Mouse (Mus musculus) gastrocnemius, postnatal 14 days (tissue): ENCODE results near the gene Anxa4. TPM values are rescaled to one million over a fixed set of nuclear protein-coding genes. Genes with fewer than 3 reads are reported as not detected.

Experiments used
- DNase-seq: peaks from one replicate; pipeline ENCODE4 v3.0.0; 2021; ENCODE audit warnings: mixed read lengths
- intact Hi-C: fragments of 180-260 bp; cut with DNase I; formaldehyde crosslinking; loops from one replicate; pipeline ENCODE4 v1.15.1; 2025; ENCODE audit warnings: low total_unique reads
- long read RNA-seq, 2 experiments: library from polyadenylated mRNA; stranded (forward); transcript quantifications; one replicate each; pipeline ENCODE4 v2.0.0; 2021
- total RNA-seq, 2 experiments: library from RNA; stranded (reverse); gene quantifications; 2 replicates each; pipeline ENCODE4 v1.2.3; 2021

The Anxa4 gene
- total RNA-seq, result 10 to 100 TPM; 20.4 to 23.1 TPM
- long read RNA-seq, experiment 1, transcript Anxa4-201 (13 exons, 2,002 nt), result major isoform, 36 of 37 reads
- long read RNA-seq, experiment 1, partial matches to known transcripts, result 0 of 37 reads
- long read RNA-seq, experiment 1, other reads (novel, unspliced or antisense), result 1 of 37 reads
- long read RNA-seq, experiment 2, transcript Anxa4-201 (13 exons, 2,002 nt), result major isoform, 28 of 34 reads
- long read RNA-seq, experiment 2, partial matches to known transcripts, result 1 of 34 reads
- long read RNA-seq, experiment 2, other reads (novel, unspliced or antisense), result 5 of 34 reads

DNA sequence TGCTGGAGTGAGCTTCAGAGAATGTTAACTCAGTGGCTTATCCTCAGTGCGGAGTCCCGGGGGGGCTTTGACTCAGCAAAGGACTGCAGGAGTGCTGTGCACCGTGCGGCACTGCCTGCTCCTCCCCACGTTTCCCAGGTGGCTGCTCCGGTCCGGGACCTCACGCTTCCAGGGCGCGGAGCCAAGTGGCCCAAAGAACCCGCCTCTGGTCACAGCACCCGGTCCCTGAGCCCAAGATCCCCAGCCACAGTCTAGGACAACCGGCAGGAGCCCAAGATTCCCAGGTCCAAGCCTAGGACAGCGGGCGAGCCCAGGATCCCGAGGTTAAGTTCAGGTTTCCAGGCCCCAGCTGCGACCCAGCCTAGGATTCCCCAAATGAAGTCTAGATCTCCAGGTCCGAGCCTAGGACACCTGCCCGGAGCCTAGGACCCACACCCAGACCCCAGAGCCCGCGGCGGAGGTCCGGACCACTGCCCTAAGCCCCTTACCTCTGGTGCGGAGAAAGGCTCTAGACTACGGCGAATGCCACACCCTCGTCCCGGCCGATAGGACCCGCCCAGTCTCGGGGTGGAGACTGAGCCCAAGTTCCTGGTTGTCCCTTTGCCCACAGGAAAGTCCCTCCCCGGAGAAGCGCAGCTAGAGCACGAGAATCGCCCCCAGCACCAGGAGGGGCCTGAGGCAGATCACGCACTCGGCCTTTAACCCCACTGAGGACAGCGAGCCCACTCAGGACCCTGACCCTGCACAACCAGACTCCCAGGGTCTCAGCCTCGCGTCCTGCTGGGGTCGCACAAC lies at the start of gene Anxa4:
Anxa4 (minus strand) TSS at position 564 of the 795 bp plus-strand sequence.
- peak; percentile 86 for DNase-seq
- intact Hi-C loops, result no loop called here

DNA sequence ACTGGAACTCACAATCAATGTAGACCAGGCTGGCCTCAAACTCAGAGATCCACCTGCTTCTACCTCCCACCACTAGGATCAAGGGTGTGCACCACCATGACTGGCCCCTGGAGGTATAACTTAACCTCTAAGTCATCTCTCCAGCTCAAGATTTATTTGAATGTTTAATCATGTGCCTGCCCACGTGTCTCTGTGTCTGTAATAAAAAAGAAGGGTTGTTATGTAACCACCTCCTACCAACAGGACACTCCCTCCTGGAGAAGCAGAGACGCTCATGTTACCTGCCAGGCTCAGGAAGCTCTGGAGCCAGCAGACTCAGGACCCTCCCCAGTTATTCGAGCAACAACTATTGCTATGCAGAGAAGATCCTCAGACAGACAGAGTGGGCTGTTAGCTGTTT lies 48.6 kb upstream of the Anxa4 start:
- no peak for DNase-seq
- intact Hi-C loops, result no loop called here

DNA sequence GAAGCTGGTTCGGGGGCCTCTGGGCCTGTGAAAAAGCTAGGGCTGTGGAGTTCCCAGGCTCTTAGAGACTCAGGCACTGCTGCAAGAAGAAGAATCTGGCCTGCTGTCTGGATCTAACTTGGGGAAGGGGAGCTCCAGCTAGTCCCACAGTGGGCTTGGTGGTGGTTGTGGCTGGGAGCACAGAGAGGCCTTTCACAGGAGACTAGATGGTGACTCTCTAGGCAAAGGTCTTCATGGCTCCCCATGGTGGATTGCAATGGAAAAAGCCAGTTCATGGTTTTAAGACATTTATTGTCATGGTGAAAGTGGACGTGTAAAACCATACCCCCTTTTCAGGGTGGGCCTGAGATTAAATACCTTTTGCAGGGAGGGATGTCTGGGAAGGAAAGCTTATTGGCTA lies 45.7 kb upstream of the Anxa4 start:
- intact Hi-C loops, result no loop called here
- DNase-seq, result no peak

DNA sequence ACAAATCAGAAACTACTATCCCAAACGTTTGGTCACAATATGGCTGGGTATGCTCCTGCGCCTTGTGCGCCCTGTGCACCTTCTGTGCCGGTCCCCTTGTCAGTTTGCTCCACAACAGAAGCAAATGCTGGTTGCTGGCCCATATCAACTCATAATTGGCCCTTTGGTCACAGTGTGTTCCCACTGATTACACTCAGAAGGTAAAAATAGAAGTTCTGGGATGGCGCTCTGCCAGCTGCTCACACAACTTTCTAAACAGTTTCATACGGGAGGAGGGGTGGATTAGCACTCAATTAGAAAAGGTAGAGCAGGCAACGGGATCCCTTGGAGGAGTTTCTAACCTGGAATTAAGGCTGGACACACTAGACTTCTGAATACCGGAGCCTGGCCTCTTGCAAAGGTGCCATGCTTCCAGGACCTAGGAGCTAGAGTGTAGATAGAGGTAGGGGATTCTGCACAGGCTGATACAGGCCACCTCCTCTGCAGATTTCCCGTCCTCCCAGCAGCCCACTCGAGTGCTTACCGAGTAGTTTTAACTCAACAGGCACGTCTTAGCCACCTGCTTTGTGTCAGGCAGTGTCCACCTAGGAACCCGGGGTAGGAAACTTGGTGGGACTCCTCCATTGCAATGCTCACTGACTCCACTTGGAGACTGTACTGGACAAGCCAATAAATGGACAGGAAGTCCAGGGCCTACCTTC lies 39.6 kb upstream of the Anxa4 start:
- intact Hi-C loops, result no loop called here
- DNase-seq, result peak; percentile 62

DNA sequence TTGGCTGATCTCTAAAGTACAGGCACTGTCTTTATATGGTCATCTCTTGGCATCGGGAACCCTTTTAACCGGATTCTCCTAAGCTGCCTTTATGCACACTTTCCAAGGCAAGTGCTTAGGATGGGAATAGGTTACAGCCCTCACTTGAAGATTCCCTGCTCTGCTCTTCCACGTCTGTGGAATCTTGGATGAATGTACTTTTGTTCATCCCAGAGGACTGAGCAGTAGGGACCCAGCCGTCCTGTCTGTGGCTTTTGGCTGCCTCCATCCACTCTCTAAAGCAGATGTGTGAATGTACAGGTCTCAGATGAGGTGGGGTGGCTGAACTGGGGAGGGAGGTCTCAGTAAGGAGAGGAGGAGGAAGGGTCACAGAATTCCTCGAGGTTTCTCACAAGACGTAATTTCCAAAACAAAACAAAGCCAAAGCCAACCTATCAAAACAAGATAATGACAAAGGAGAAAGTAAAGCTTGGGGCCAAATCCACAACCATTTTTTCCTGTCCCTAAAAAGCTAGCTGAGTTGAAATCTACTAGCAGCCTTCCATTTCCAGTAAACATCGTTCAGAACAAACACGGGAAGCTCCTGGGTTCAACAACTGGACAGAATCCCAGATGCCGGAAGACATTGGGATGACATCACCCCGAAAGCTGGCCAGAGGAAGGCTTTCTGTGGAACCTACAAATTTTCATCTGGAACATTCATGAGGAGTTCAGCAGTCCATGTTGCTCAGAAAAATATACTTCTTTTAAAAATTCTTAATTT lies 37.5 kb upstream of the Anxa4 start:
- DNase-seq, result peak; percentile 31
- intact Hi-C loops, result no loop called here

DNA sequence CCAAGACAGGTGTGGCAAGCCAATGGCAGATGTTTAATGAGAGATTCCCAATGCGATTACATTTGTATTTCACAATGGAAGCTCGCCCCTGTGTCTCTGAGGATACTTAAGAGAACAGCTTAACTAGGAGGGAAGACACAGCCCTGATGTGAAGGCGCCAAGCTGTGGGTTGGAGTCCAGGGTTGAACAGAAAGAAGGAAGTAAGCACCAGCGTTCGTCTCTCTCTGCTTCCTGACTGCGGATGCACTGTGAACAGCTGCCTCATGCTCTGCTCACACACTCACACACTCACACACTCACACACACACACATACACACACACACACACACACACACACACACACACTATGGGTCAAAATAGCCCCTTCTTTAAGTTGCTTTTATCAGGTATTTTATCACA lies 36.4 kb upstream of the Anxa4 start:
- no peak for DNase-seq

DNA sequence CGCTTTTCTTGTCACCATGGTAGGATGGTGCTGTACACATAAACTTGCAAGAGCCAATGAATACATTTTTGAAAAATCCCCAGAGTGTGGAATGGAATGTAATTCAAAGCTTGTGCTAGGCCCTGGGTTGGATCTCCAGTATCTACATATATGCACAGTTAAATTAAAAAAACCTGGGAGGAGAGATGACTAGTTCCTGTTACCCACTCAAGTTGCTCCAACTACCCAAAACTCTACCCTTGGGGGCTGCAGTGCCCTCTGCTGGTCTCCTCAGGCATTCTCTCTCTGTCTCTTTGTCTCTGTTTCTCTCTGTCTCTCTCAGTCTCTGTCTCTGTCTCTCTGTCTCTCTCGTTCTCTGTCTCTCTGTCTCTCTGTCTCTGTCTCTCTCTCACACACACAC lies 34.0 kb upstream of the Anxa4 start:
- no peak for DNase-seq
- intact Hi-C loops, result no loop called here

More for the DNA sequence above, 36.4 kb upstream of the Anxa4 start:
- intact Hi-C loops, result no loop called here

DNA sequence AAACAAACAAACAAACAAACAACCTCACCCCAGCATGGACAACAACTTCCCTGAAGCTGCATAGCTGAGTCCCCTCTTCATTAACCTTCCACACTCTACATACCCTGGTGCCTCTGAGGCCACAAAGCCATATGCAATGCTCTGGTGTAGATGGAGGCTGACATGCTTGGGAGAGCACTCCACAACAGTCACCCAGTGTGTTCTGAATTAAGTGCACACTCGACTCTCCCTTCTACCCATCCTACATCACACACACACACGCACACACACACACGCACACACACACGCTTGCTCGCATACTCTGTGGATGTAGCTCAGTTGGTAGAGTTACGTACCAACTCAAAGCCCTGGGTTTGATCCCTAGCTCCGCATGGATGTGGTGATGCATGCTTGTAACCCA lies 31.0 kb upstream of the Anxa4 start:
- DNase-seq, result no peak
- intact Hi-C loops, result no loop called here

DNA sequence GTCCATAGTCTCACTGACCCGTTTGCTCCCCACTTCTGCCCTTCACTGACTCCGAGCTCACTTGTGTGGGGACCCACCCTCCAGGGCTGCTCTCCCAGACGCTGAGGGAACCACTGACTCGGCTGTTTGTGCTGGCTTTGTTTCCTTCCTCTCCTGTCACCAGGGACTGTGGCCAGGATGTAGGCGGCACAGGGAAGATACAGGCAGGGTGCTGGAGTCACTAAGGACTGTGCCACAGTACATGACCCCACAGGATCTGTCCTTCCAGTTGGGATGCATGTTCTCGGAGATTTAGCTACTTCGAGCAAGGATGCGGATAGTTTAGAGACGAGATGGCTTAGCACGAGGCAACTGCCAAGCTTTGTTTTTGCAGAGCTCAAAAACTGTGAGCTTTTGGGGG lies 30.4 kb upstream of the Anxa4 start:
- intact Hi-C loops, result no loop called here
- DNase-seq, result peak; percentile 40

DNA sequence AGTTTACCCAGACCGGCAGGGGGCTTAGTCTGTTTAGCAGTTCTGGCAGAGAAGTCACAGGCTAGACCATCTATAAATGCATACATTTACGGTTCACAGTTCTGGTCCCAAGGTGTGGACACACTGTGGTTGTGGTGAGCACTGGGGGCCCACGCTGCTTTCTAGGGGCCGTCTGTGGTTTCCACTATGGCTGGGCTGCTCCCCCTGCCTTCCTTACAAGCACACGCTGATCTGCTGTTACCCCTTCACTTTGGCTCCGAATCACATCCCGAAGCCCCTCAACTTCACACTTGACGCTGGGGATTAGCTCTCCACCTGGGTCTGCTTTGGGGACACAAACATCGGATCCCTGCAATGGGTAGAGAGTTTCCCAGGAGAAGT lies 29.7 kb upstream of the Anxa4 start:
- intact Hi-C loops, result no loop called here
- no peak for DNase-seq

DNA sequence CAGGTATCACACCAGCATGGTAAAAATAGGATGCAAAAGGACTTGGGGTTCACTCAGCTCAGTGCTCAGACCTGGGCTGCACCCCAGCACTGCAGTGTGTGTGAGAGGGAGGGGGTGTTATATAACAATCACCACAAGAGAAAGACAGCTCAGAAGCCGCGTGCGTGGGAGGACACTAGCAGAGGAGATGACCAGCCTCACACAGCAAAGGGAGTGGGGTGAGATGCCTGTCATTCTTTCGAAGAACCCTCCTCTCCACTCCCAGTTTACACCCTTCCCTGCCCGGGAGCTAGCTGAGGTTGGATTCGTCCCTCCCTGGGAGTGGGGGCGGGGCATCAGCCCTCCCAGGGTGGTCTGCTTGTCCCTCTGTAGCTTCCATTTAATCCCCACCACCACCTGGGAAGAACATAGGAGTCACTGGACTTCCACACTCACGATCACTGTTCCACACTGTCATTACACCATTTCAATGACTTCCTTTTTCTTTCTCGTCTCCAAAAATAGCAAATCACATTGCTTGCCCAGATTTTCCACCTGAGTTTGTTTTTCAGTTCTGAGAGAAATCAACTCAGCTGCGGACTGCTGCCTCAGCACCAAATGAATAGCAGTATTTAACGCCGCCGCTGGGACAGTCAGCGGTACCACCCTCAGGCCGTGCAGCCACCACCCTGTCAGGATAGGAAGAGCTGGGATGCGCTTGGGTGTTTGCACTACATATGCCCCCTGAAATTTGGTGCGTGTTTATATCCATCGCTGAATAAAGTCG lies 29.1 kb upstream of the Anxa4 start:
- DNase-seq, result peak; percentile 31
- intact Hi-C loops, result no loop called here

DNA sequence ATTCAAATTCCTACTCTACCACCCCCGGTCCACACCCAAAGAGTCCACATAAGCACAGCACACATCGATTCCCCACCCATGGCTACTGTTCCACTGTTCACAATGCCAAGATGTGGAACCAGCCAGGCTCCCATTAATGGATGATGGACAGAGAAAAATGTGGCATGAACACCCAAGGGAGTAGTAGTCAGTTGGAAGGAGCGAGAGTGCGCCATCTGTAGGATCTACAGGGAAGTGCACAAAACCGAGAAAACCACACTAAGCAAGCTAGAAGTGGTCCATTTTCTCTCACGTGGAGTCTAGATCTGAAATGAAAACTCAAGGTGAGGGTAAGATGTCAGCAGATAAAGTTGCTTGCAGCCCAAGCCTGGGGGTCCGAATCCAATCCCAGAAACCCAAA lies 27.3 kb upstream of the Anxa4 start:
- DNase-seq, result no peak
- intact Hi-C loops, result no loop called here

DNA sequence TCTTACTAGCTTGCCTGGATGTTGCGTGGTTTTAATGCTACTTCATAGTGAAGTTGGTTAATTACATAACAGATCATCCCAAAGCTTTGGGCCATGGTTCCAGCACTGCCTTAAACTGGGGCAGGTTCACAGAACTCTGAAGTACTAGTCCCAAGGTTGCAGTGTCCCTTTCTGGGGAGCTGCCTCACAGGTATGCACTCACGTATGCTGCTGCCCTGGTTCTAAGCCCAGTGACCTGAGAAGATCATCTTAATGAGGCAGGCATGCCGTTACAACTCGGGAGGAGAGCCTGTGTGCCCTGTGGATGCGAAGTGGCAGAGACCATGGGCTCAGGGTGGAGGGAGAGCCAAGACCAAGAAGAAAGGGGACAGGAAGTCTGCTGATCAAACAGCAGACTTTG lies 26.5 kb upstream of the Anxa4 start:
- no peak for DNase-seq
- intact Hi-C loops, result no loop called here

DNA sequence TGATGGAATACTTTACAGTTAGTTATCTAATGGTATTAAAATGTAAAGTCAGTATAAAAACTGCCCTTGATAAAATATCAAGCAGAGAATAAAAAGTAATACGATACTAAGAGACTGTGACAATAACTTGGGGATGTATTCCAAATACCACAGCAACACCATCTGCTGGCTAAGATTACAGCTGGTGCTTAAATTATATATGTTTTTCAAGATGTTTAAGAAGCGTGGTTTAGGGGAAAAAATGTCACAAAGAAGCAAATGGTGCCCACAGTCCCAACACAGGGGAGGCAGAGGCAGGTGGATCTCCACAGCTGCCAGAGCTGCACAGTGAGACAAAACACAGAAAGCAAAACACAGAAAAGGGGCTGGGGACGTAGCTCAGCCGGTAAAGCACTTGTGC lies 25.5 kb upstream of the Anxa4 start:
- intact Hi-C loops, result no loop called here

DNA sequence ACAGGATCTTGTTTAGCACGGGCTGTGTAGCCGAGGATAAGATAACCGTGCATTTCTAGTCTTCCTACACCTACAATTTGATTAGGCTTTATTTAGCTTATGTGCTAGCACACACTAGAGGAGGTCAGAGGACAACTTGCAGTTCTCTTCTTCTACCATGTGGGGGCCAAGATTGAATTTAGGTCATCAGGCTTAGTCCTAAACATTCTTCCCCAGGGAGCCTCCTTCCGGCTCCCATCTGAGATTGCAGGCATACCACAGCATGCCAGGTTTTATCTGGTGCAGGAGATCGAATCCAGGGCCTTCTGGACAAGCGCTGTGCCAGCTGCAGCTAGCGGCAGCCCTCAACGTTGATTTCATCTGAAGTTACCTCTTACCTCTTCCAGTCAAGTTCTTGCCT lies 23.2 kb upstream of the Anxa4 start:
- intact Hi-C loops, result no loop called here
- DNase-seq, result no peak

More for the DNA sequence above, 25.5 kb upstream of the Anxa4 start:
- DNase-seq, result no peak

DNA sequence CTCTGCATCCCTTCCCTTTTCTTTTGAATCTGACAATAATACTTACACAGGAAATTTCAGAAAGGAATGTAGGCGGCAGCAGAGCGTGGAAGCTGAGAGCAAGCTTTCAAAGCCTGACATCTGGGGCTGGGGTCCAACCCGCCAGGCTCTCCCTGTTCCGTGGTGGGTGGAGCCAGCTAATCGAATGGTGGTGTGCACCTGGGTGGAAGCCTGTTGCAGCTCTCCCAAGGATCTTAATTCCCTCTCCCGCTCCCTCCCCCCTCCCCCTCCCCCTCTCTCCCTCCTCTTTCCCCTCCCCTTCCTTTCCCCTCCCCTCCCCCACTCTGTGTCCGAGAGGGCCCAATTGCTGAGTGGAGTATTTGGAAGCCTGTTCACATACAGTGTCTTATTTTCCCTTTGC lies 22.1 kb upstream of the Anxa4 start:
- DNase-seq, result no peak

DNA sequence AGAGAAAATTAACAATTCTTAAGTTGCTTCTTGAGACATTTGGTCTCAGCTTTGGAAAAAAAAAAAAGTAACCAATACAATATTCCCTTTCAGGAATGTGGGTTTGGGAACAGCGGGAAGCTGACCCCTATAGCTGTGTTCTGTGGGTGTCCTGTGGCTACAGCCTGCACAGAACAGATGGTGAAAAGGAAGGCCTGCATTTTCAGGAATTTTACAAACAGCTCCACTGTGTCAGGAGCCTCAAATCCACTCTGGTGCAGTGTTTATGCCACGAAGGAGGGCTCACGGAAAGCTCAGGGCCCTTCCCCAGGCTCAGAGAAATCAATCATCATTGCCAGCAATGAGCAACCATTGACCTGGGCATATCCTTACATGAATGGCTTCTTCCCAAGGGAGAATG lies 21.5 kb upstream of the Anxa4 start:
- intact Hi-C loops, result loop anchor here (5.0 kb wide), 2 partner anchors 107 to 187 kb away; no protein-coding TSS in a partner anchor
- DNase-seq, result no peak

More for the DNA sequence above, 22.1 kb upstream of the Anxa4 start:
- intact Hi-C loops, result no loop called here

DNA sequence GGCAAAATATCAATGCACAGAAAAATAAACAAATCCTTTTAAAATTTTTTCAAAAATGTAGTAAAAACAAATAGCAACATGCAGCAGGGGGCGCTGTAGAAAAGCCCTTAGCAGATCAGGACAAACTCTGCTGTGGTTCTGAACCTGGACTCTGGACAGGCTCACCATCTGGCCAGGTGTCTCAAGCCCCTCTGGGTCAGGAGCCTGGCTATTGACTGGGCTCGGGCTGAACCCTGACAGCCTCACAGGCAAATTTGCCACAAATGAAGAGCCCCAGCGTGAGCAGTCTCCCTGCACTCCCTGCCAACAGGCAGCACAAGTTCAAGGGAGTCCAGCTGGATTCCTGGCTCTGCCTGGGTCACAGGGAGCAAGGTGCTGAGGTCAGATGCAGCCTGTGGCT lies 20.0 kb upstream of the Anxa4 start:
- peak; percentile 47 for DNase-seq
- intact Hi-C loops, result loop anchor here (5.0 kb wide), 2 partner anchors 109 to 189 kb away; no protein-coding TSS in a partner anchor

DNA sequence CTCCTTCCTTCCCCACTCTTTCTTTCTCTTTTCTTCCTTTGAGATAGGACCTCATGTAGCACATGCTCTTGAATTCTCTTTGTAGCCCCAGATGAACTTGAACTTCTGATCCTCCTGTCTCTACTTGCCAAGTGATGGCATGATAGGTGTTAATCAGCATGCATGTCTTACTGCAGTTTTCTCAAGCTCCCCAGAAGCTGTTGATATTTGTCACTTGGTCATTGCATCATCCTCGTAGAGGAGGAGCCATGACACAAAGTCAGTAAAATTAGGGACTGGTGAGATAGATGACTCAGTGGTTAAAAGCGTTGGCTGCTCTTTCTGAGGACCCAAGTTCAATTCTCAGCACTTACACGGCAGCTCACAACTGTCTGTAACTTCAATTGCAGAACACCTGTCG lies 19.5 kb upstream of the Anxa4 start:
- intact Hi-C loops, result loop anchor here (5.0 kb wide), 2 partner anchors 109 to 189 kb away; no protein-coding TSS in a partner anchor
- no peak for DNase-seq
